Mouse (Mus musculus): ENCODE data around the gene Lamc3. TPM values are rescaled to one million over a fixed set of nuclear protein-coding genes. Genes with fewer than 3 reads are reported as not detected.

Lamc3 gene
- total RNA-seq (2021), result under 1 TPM; 0.36 to 0.57 TPM
- 1.2 and 2.3 TPM in 2 replicates for polyA plus RNA-seq (2012; rRNA removed)
- long read RNA-seq, result 0 reads

DNA sequence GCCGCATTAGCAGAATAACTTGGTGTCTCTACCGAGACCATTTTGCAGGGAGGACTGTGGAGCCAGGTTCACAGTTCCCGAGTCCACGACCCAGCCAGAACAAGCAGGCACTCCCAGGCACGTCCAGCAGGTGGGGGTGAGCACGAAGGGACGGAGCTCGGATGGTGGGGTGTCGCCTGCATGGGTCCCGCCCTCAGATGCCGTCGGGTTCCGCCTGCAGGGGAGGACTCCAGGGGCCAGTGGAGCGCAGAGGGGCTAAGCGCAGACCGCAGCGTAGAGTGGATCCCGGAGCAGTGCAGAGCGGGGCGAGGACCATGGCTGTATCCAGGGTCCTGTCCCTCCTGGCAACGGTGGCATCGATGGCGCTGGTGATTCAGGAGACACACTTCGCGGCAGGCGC, at the start of gene Lamc3:
TSS of gene Lamc3 (plus strand) at position 262 of the 400 bp plus-strand sequence.
- intact Hi-C loops (cut with DNase I), result no loop called here
- 7% methylated on average over 26 of the region's 26 CpGs for WGBS
- H3K79me2 ChIP-seq (replicated peaks; ENCODE audit: control insufficient read depth, insufficient read depth, low read length), result no peaks in the 10 kb centered on the region
- no peak within 1 kb of the TSS for H3K4me3 ChIP-seq
- TF ChIP-seq EP300 (IDR thresholded peaks at IDR 0.05; ENCODE audit: insufficient read depth, low read depth, low read length), result no peak
- TF ChIP-seq CTCF (IDR thresholded peaks at IDR 0.05), result peak; percentile 46
- TF ChIP-seq POLR2A (IDR thresholded peaks at IDR 0.05; ENCODE audit: insufficient read depth, low read depth, low read length), result no peak
- H3K4me1 ChIP-seq (ENCODE audit: control insufficient read depth, insufficient read depth, low read length), result no peaks in the 10 kb centered on the region
- DNase-seq, result peak in 1 of 2 experiments; percentile 19
- H3K36me3 ChIP-seq (ENCODE audit: control insufficient read depth, insufficient read depth, low read length), result no peaks in the 10 kb centered on the region
- no peak within 1 kb of the TSS for H3K27ac ChIP-seq
- no peak within 1 kb of the TSS for H3K9ac ChIP-seq (ENCODE audit: low read depth, low read length)
- peaks cover 9% of the 10 kb centered on the region; the same call in 1 of the 2 replicates for H3K27me3 ChIP-seq (ENCODE audit: control insufficient read depth, insufficient read depth, low read length)

DNA sequence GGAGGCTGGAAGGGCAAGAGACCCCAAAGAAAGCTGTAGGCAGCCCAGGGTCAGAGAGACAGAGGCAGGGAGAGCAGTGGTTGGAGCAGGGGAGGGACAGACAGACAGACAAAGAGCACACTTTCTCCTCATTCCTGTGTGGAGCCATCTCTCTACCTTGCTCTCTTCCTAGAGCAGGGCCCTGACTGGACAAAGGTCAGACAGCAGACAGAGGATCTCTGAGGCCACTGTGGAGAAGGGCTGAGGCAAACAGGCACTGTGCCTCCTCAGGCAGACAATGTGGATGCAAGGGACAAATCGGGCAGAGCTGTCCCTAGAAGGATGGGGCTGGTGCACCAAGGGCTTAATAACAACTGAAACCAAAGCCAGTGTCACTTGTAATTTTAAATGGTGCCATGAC, 48.2 kb upstream of the Lamc3 start:
- intact Hi-C loops (cut with DNase I), result no loop called here
- Histone ChIP-seq H3K27ac (no peak overlapping the region), H3K9ac (ENCODE audit: low read depth, low read length) (no peak overlapping the region), H3K79me2 (replicated peaks; ENCODE audit: control insufficient read depth, insufficient read depth, low read length) (no peaks in the 10 kb centered on the region), H3K4me3 (no peak overlapping the region), H3K36me3 (ENCODE audit: control insufficient read depth, insufficient read depth, low read length) (no peaks in the 10 kb centered on the region), H3K27me3 (ENCODE audit: control insufficient read depth, insufficient read depth, low read length) (0 out of 2 replicates have a peak, but pooled peaks cover 2% of the 10 kb centered on the region), H3K4me1 (ENCODE audit: control insufficient read depth, insufficient read depth, low read length) (no peaks in the 10 kb centered on the region)
- 50% methylated on average over 1 of the region's 1 CpGs for WGBS
- TF ChIP-seq CTCF (IDR thresholded peaks at IDR 0.05), result no peak
- no peak for TF ChIP-seq EP300 (IDR thresholded peaks at IDR 0.05; ENCODE audit: insufficient read depth, low read depth, low read length)
- no peak for TF ChIP-seq POLR2A (IDR thresholded peaks at IDR 0.05; ENCODE audit: insufficient read depth, low read depth, low read length)
- DNase-seq, result no peak

DNA sequence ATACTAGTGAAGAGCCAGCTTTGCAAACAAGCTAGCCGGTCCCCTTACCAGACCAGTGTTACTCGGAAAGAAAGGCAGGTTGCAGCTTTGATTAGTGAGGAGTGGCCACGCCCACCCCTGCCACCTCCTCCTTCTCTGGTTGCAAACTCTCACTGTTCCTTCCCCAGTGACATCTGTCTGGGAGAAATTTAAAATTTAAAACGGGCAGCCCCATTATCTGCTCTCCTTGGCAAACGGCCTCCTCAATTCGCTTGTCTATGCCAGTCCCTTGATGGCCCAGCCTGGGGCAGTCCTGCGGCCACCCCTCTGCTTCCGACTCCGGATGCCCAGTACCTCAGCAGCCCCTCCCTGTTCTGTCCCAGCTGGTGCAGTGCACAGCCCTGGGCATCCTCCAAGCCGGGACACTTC, 42.4 kb upstream of the Lamc3 start:
- DNase-seq, result no peak
- H3K9ac ChIP-seq (ENCODE audit: low read depth, low read length), result no peak overlapping the region
- 13% methylated on average over 10 of the region's 10 CpGs for WGBS
- no peaks in the 10 kb centered on the region for H3K4me1 ChIP-seq (ENCODE audit: control insufficient read depth, insufficient read depth, low read length)
- no peak overlapping the region for H3K27ac ChIP-seq
- TF ChIP-seq EP300 (IDR thresholded peaks at IDR 0.05; ENCODE audit: insufficient read depth, low read depth, low read length) (no peak), CTCF (IDR thresholded peaks at IDR 0.05) (no peak), POLR2A (IDR thresholded peaks at IDR 0.05; ENCODE audit: insufficient read depth, low read depth, low read length) (no peak)
- peaks cover 25% of the 10 kb centered on the region for H3K27me3 ChIP-seq (ENCODE audit: control insufficient read depth, insufficient read depth, low read length)
- intact Hi-C loops (cut with DNase I), result no loop called here
- no peaks in the 10 kb centered on the region for H3K36me3 ChIP-seq (ENCODE audit: control insufficient read depth, insufficient read depth, low read length)
- no peaks in the 10 kb centered on the region for H3K79me2 ChIP-seq (replicated peaks; ENCODE audit: control insufficient read depth, insufficient read depth, low read length)
- no peak overlapping the region for H3K4me3 ChIP-seq

DNA sequence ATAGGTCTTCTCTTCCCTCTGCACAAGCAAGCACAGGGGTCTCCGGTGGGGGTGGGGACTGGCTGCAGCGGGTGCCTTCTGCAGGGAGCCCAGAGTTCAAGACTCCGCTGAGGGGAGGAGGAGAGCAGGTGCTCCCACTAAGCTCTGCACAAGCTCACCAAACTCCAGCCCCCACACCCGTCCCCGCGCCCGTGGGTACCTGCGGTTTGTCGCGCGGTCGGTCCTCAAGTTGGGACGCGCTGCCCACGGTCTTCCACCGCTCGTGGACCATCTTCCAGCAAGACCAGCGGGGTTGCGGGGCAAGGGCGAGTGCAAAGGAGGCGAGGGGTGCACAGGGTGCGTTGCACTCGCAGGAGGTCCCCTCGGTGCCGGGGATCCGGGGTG, 41.6 kb upstream of the Lamc3 start:
- intact Hi-C loops (cut with DNase I), result no loop called here
- Histone ChIP-seq H3K36me3 (ENCODE audit: control insufficient read depth, insufficient read depth, low read length) (no peaks in the 10 kb centered on the region), H3K9ac (ENCODE audit: low read depth, low read length) (peak overlapping the region; percentile 26; the same call in 1 of the 2 replicates), H3K27ac (no peak overlapping the region), H3K4me1 (ENCODE audit: control insufficient read depth, insufficient read depth, low read length) (no peaks in the 10 kb centered on the region), H3K4me3 (peak overlapping the region; percentile 43), H3K27me3 (ENCODE audit: control insufficient read depth, insufficient read depth, low read length) (peaks cover 25% of the 10 kb centered on the region), H3K79me2 (replicated peaks; ENCODE audit: control insufficient read depth, insufficient read depth, low read length) (no peaks in the 10 kb centered on the region)
- no peak for DNase-seq
- 4% methylated on average over 25 of the region's 26 CpGs for WGBS
- TF ChIP-seq EP300 (IDR thresholded peaks at IDR 0.05; ENCODE audit: insufficient read depth, low read depth, low read length) (no peak), POLR2A (IDR thresholded peaks at IDR 0.05; ENCODE audit: insufficient read depth, low read depth, low read length) (no peak), CTCF (IDR thresholded peaks at IDR 0.05) (no peak)

DNA sequence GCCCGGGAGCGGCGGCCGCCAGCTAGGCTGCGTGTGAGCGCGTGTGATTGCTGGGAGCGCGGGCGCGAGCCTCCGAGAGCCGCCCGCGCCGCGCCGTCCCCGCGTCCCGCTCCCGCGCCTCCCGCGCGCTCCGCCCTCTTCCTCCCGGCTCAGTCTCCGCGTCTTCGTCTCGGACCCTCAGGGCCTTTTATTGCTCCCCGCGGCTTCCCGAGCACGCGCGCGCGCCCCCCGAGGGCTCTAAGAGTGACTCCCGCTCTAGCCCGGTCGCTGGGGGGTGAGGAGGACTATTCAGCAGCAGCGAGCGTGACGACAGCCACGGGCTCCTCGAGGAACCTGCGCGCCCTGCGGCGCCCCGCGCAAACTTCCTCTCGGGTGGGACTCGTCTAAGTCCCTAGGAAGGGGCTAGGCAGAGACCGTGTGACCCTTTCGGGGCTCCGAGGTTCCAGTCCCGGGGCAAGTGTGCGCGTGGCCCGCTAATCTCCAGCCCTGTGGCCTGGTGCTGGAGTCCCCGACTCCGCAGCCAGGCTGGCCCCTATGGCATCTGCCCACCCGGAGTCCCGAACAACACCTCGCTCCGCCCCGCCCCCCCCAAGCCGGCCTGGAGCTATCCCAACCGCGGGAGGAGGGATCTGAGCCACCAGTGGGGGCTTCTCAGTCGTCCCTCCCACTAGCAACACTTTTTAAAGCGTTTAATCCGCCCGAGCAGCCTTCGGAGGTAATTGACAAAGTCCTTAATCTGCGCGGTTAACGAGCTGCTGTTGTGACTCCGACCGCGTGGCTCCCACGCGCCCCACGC, 41.0 kb upstream of the Lamc3 start, which contains the start of gene Fibcd1:
TSS of gene Fibcd1 (minus strand) at position 110 of the 796 bp plus-strand sequence.
- H3K36me3 ChIP-seq (ENCODE audit: control insufficient read depth, insufficient read depth, low read length), result no peaks in the 10 kb centered on the region
- no peaks in the 10 kb centered on the region for H3K79me2 ChIP-seq (replicated peaks; ENCODE audit: control insufficient read depth, insufficient read depth, low read length)
- peaks cover 25% of the 10 kb centered on the region for H3K27me3 ChIP-seq (ENCODE audit: control insufficient read depth, insufficient read depth, low read length)
- no peaks in the 10 kb centered on the region for H3K4me1 ChIP-seq (ENCODE audit: control insufficient read depth, insufficient read depth, low read length)
- WGBS, result under 1% methylated on average over 85 of the region's 88 CpGs
- no peak for DNase-seq
- peak within 1 kb of the TSS; percentile 43 for H3K4me3 ChIP-seq
- H3K9ac ChIP-seq (ENCODE audit: low read depth, low read length), result peak within 1 kb of the TSS; percentile 26; the same call in 1 of the 2 replicates
- intact Hi-C loops (cut with DNase I), result no loop called here
- TF ChIP-seq POLR2A (IDR thresholded peaks at IDR 0.05; ENCODE audit: insufficient read depth, low read depth, low read length), result no peak
- TF ChIP-seq EP300 (IDR thresholded peaks at IDR 0.05; ENCODE audit: insufficient read depth, low read depth, low read length), result no peak
- no peak for TF ChIP-seq CTCF (IDR thresholded peaks at IDR 0.05)
- H3K27ac ChIP-seq, result no peak within 1 kb of the TSS

All from heart, adult 2 months (tissue).